ENCODE assay signal across 26 mouse cellular contexts in genomic region chr11:98377787-98378186, GRCm38 (mm10). TPM values are rescaled to one million over a fixed set of nuclear protein-coding genes. Genes with fewer than 3 reads are reported as not detected.
DNase-seq lines count a peak whose midpoint lies in the region; ATAC-seq lines count a peak whose summit lies in the region.
"Had no signal": no experiment of that assay in that cellular context is flagged by ENCODE, and none has a peak within 500 bp of the region (broad histone marks: within the 10 kb centered on the region; RNA-seq: fewer than 3 reads in every experiment).

No protein-coding gene starts in this region.

- peaks cover 19% of the 10 kb centered on the region for H3K36me3 ChIP-seq in heart, embryonic 11.5 days (ENCODE audit: control insufficient read depth, insufficient read depth, low read length)

- no peak overlapping the region for H3K9ac ChIP-seq in heart, embryonic 11.5 days (ENCODE audit: low read depth, low read length)
- H3K9ac ChIP-seq: embryonic facial prominence, embryonic 15.5 days; kidney, embryonic 15.5 days; limb, embryonic 12.5 days; liver, embryonic 12.5 days; neural tube, embryonic 15.5 days had no signal

- intact Hi-C loops in heart, postnatal 10 days (cut with DNase I): no loop called here

- no peaks in the 10 kb centered on the region for H3K9me3 ChIP-seq in heart, embryonic 11.5 days (replicated peaks; ENCODE audit: control insufficient read depth, low read length)
- H3K9me3 ChIP-seq: embryonic facial prominence, embryonic 15.5 days; forebrain, embryonic 10.5 days; G1E; kidney, embryonic 15.5 days; limb, embryonic 12.5 days; liver, embryonic 12.5 days; megakaryocyte, embryonic 14.5 days; neural tube, embryonic 15.5 days had no signal

- no peak for ATAC-seq in heart, embryonic 11.5 days (replicated peaks; ENCODE audit: insufficient number of reproducible peaks, low FRiP score, low TSS enrichment)
- ATAC-seq in erythroblast, adult 5-6 weeks (replicated peaks; ENCODE audit: low FRiP score, poor library complexity, severe bottlenecking): 0 out of 2 replicates have a peak, but pooled peaks have one; percentile 24
- ATAC-seq: liver, embryonic 12.5 days; midbrain, embryonic 16.5 days had no signal

- H3K27ac ChIP-seq in heart, embryonic 11.5 days (ENCODE audit: low read depth, low read length): no peak overlapping the region
- H3K27ac ChIP-seq: embryonic facial prominence, embryonic 15.5 days; forebrain, embryonic 10.5 days; kidney, embryonic 15.5 days; left cerebral cortex, adult 2 months; limb, embryonic 12.5 days; liver, embryonic 12.5 days; neural tube, embryonic 15.5 days had no signal

- WGBS in heart, embryonic 11.5 days (ENCODE audit: insufficient replicate concordance): 67% methylated on average over 11 of the region's 11 CpGs

- no peak overlapping the region for H3K4me2 ChIP-seq in heart, embryonic 11.5 days
- H3K4me2 ChIP-seq: embryonic facial prominence, embryonic 15.5 days; kidney, embryonic 15.5 days; limb, embryonic 12.5 days; liver, embryonic 12.5 days; neural tube, embryonic 15.5 days had no signal

- H3K4me1 ChIP-seq in heart, embryonic 11.5 days (ENCODE audit: control insufficient read depth, insufficient read depth, low read length): peaks cover 51% of the 10 kb centered on the region
- H3K4me1 ChIP-seq: limb, embryonic 12.5 days; liver, embryonic 12.5 days; megakaryocyte, embryonic 14.5 days; neural tube, embryonic 15.5 days had no signal

- DNase-seq in heart, adult 11 months: peak; percentile 99
- peak; percentile 82 to 84 for DNase-seq in heart, adult 9 months (ENCODE audit: low spot score in 2 of 2)
- peak; percentile 71 to 84 for DNase-seq in heart, postnatal 10 days
- DNase-seq in c-Kit-positive CD71-positive TER-119-positive erythroid progenitor cells, embryonic 14.5 days (ENCODE audit: low spot score): no peak
- no peak for DNase-seq in adrenal gland, postnatal 25 days
- DNase-seq in kidney, adult 11 months: no peak
- DNase-seq: adrenal gland, postnatal 14 days; cerebellum, adult 11-12 months; kidney, postnatal 4 days; layer of hippocampus, adult 9-11 months; lung, adult 2 months; thymus, postnatal 4 days had no signal

- no peak overlapping the region for H3K4me3 ChIP-seq in heart, embryonic 11.5 days (ENCODE audit: low read depth, low read length)
- H3K4me3 ChIP-seq: embryonic facial prominence, embryonic 15.5 days; forebrain, embryonic 10.5 days; kidney, embryonic 15.5 days; left cerebral cortex, adult 2 months; limb, embryonic 12.5 days; liver, embryonic 12.5 days; megakaryocyte, embryonic 14.5 days; neural tube, embryonic 15.5 days had no signal

- H3K27me3 ChIP-seq in heart, embryonic 11.5 days (ENCODE audit: control insufficient read depth, insufficient read depth, low read length): no peaks in the 10 kb centered on the region
- H3K27me3 ChIP-seq: embryonic facial prominence, embryonic 15.5 days; kidney, embryonic 15.5 days; limb, embryonic 12.5 days; liver, embryonic 12.5 days; megakaryocyte, embryonic 14.5 days; neural tube, embryonic 15.5 days had no signal

RNA-seq across cellular contexts. Expression of gene Tcap, which starts 5.8 kb away (rescaled TPM):
- 149 and 151 TPM in 2 replicates for polyA plus RNA-seq in heart, embryonic 11.5 days (2014; fragmentation: Nextera tagmentation; extraction: Ambion mirVana)
- not detected in 2 replicates for total RNA-seq in erythroblast, adult 5-6 weeks (2015; ENCODE audit: low replicate concordance)
- not detected in 2 replicates for total RNA-seq in erythroblast, adult 5-6 weeks (2017; ENCODE audit: low replicate concordance)
- total RNA-seq in heart, postnatal 10 days (2021): 100 to 1,000 TPM; 469 to 500 TPM
- total RNA-seq in adrenal gland, postnatal 25 days (2021): 0.91 TPM in 1 of 2 replicates, not detected in the other
- total RNA-seq: G1E had no signal
- polyA plus RNA-seq: G1E; intestine, embryonic 14.5 days; liver, embryonic 12.5 days; midbrain, embryonic 16.5 days; testis, adult 2 months had no signal

RNA-seq across cellular contexts. Expression of gene Pnmt, which starts 8.5 kb away (rescaled TPM):
- polyA plus RNA-seq in heart, embryonic 11.5 days (2014; fragmentation: Nextera tagmentation; extraction: Ambion mirVana): 3.9 and 4.8 TPM in 2 replicates
- not detected in 2 replicates for total RNA-seq in erythroblast, adult 5-6 weeks (2015; ENCODE audit: low replicate concordance)
- not detected in 2 replicates for total RNA-seq in erythroblast, adult 5-6 weeks (2017; ENCODE audit: low replicate concordance)
- total RNA-seq in heart, postnatal 10 days (2021): under 1 TPM in 1 of 2 experiments, not detected in 1; 0.31 TPM
- 458 and 547 TPM in 2 replicates for total RNA-seq in adrenal gland, postnatal 25 days (2021)
- total RNA-seq: G1E had no signal
- polyA plus RNA-seq: forebrain, embryonic 10.5 days; G1E; intestine, embryonic 14.5 days; liver, embryonic 12.5 days had no signal

RNA-seq across cellular contexts. Expression of gene Stard3, which starts 19.6 kb away (rescaled TPM):
- 39.6 and 40.6 TPM in 2 replicates for polyA plus RNA-seq in heart, embryonic 11.5 days (2014; fragmentation: Nextera tagmentation; extraction: Ambion mirVana)
- 8.5 and 9.2 TPM in 2 replicates for total RNA-seq in erythroblast, adult 5-6 weeks (2015; ENCODE audit: low replicate concordance)
- total RNA-seq in erythroblast, adult 5-6 weeks (2017; ENCODE audit: low replicate concordance): 2.8 and 6.0 TPM in 2 replicates
- total RNA-seq in heart, postnatal 10 days (2021): 10 to 100 TPM; 23.9 to 24.5 TPM
- 23.6 and 23.9 TPM in 2 replicates for total RNA-seq in adrenal gland, postnatal 25 days (2021)

RNA-seq across cellular contexts. Expression of gene Pgap3, which starts 22.5 kb away (rescaled TPM):
- polyA plus RNA-seq in heart, embryonic 11.5 days (2014; fragmentation: Nextera tagmentation; extraction: Ambion mirVana): 10.6 and 13.7 TPM in 2 replicates
- total RNA-seq in erythroblast, adult 5-6 weeks (2015; ENCODE audit: low replicate concordance): not detected in 2 replicates
- 0.56 TPM in 1 of 2 replicates, not detected in the other for total RNA-seq in erythroblast, adult 5-6 weeks (2017; ENCODE audit: low replicate concordance)
- total RNA-seq in heart, postnatal 10 days (2021): 10 to 100 TPM; 14.5 to 17.8 TPM
- 3.6 and 6.5 TPM in 2 replicates for total RNA-seq in adrenal gland, postnatal 25 days (2021)

RNA-seq across cellular contexts. Expression of gene Ppp1r1b, which starts 29.6 kb away (rescaled TPM):
- 13.6 and 15.3 TPM in 2 replicates for polyA plus RNA-seq in heart, embryonic 11.5 days (2014; fragmentation: Nextera tagmentation; extraction: Ambion mirVana)
- total RNA-seq in erythroblast, adult 5-6 weeks (2015; ENCODE audit: low replicate concordance): not detected in 2 replicates
- total RNA-seq in erythroblast, adult 5-6 weeks (2017; ENCODE audit: low replicate concordance): not detected in 2 replicates
- 1 to 10 TPM; 2.7 to 4.0 TPM for total RNA-seq in heart, postnatal 10 days (2021)
- 0.24 TPM in 1 of 2 replicates, not detected in the other for total RNA-seq in adrenal gland, postnatal 25 days (2021)
- total RNA-seq: G1E had no signal
- polyA plus RNA-seq: G1E had no signal

Comparison
In these comparisons a context has a peak if more than half of its experiments do, and no peak if none do; other contexts are left out.
1. DNase-seq: peak in heart, adult 11 months (single experiment), heart, adult 9 months (2 of 2) and heart, postnatal 10 days (2 of 2); none in c-Kit-positive CD71-positive TER-119-positive erythroid progenitor cells, embryonic 14.5 days (single experiment), adrenal gland, postnatal 25 days (single experiment) and kidney, adult 11 months (single experiment).
2. RNA of gene Tcap, which starts 5.8 kb away (total RNA-seq): 469 to 500 TPM in heart, postnatal 10 days; 0.91 TPM in adrenal gland, postnatal 25 days and not detected in erythroblast, adult 5-6 weeks; every median in the first group is over 100 times any median in the second.
3. RNA of gene Pnmt, which starts 8.5 kb away (total RNA-seq): 458 to 547 TPM in adrenal gland, postnatal 25 days; 0.31 TPM in heart, postnatal 10 days and not detected in erythroblast, adult 5-6 weeks; every median in the first group is over 100 times any median in the second.